Mouse (Mus musculus) bone marrow, adult 2 months (tissue): ENCODE measurements around the gene Syk. TPM values are rescaled to one million over a fixed set of nuclear protein-coding genes. Genes with fewer than 3 reads are reported as not detected.

Experiments
- H3K27ac ChIP-seq: fragments of 200-500 bp; 2 replicates; pipeline ENCODE4 v1.5.1; 2012; ENCODE audit warnings: low read depth, mild to moderate bottlenecking, control low read depth, inconsistent platforms, low read length; ENCODE audit not compliant: control insufficient read depth, poor library complexity, insufficient read depth
- H3K4me1 ChIP-seq: fragments of 200-500 bp; 2 replicates; pipeline ENCODE4 v1.6.1; 2011; ENCODE audit warnings: low read length; ENCODE audit not compliant: control insufficient read depth, insufficient read depth
- H3K4me3 ChIP-seq: fragments of 200-500 bp; replicated peaks from 2 replicates; pipeline ENCODE3; 2011; ENCODE audit warnings: mild to moderate bottlenecking, low read depth, low read length, control low read depth; ENCODE audit not compliant: control insufficient read depth
- CTCF ChIP-seq: fragments of 200-500 bp; IDR thresholded peaks from 2 replicates; pipeline ENCODE4 v1.5.1; 2011; ENCODE audit warnings: low read length, control low read depth; ENCODE audit not compliant: control insufficient read depth, insufficient read depth
- POLR2A ChIP-seq: fragments of 200-500 bp; IDR thresholded peaks from 2 replicates; pipeline ENCODE4 v1.6.1; 2011; ENCODE audit warnings: low read depth, mild to moderate bottlenecking, control low read depth, low read length, borderline replicate concordance; ENCODE audit not compliant: control insufficient read depth
- WGBS: fragments of 180-500 bp; shearing (Covaris S2); methylation state at CpG from one replicate; pipeline ENCODE4 v1.1.7; 2018; 5-methylcytosine and 5-hydroxymethylcytosine counted together
- polyA plus RNA-seq: library from polyadenylated mRNA; stranded (reverse); fragments of >200 nt; gene quantifications from 2 replicates; pipeline ENCODE4 v1.2.4, GENCODE M21; 2011; ENCODE audit warnings: low replicate concordance; ENCODE audit not compliant: missing spikeins, insufficient read depth, insufficient read length

Syk gene
- polyA plus RNA-seq, 1 experiment = 120 TPM

GRCm38 (mm10) chr13:52584654-52585455 is 1.9 kb downstream of the Syk start:
- Histone ChIP-seq H3K4me1 (peaks cover 3% of the 10 kb centered on the region; the same call in 1 of the 2 replicates), H3K27ac (peak overlapping the region; percentile 49), H3K4me3 (peak overlapping the region; percentile 70)
- TF ChIP-seq POLR2A (no peak), CTCF (no peak)
- WGBS = 1% methylated on average over 17 of the region's 17 CpGs

GRCm38 (mm10) chr13:52587761-52588160 is 4.8 kb downstream of the Syk start:
- Histone ChIP-seq H3K4me3 (no peak overlapping the region), H3K27ac (no peak overlapping the region), H3K4me1 (peaks cover 6% of the 10 kb centered on the region)
- no peak for TF ChIP-seq CTCF
- TF ChIP-seq POLR2A = no peak
- 81% methylated on average over 4 of the region's 4 CpGs for WGBS

GRCm38 (mm10) chr13:52589043-52589442 is 6.1 kb downstream of the Syk start:
- Histone ChIP-seq H3K4me1 (peaks cover 6% of the 10 kb centered on the region), H3K4me3 (peak overlapping the region; percentile 16), H3K27ac (no peak overlapping the region; the same call in 1 of the 2 replicates)
- WGBS = 37% methylated on average over 4 of the region's 4 CpGs
- TF ChIP-seq CTCF (no peak), POLR2A (no peak)

GRCm38 (mm10) chr13:52591831-52592230 is 8.9 kb downstream of the Syk start:
- H3K4me1 ChIP-seq = peaks cover 4% of the 10 kb centered on the region
- WGBS = 83% methylated on average over 4 of the region's 4 CpGs
- H3K4me3 ChIP-seq = no peak overlapping the region
- TF ChIP-seq CTCF (no peak), POLR2A (no peak)
- H3K27ac ChIP-seq = no peak overlapping the region

- 2% methylated on average over 5 of the region's 5 CpGs for WGBS
- peak overlapping the region; percentile 79 for H3K4me3 ChIP-seq
- H3K4me1 ChIP-seq = peaks cover 5% of the 10 kb centered on the region
- TF ChIP-seq POLR2A = no peak
- no peak for TF ChIP-seq CTCF
- peak overlapping the region; percentile 76 for H3K27ac ChIP-seq
Measured at GRCm38 (mm10) chr13:52596692-52597091, 13.7 kb downstream of the Syk start.

- H3K27ac ChIP-seq = peak overlapping the region; percentile 76
- 5% methylated on average over 11 of the region's 11 CpGs for WGBS
- no peak for TF ChIP-seq CTCF
- TF ChIP-seq POLR2A = no peak
- peak overlapping the region; percentile 79 for H3K4me3 ChIP-seq
- peaks cover 5% of the 10 kb centered on the region for H3K4me1 ChIP-seq
Measured at GRCm38 (mm10) chr13:52597092-52597678, 14.2 kb downstream of the Syk start.

GRCm38 (mm10) chr13:52598233-52598632 is 15.3 kb downstream of the Syk start:
- Histone ChIP-seq H3K4me1 (peaks cover 9% of the 10 kb centered on the region), H3K4me3 (peak overlapping the region; percentile 26), H3K27ac (no peak overlapping the region)
- no peak for TF ChIP-seq POLR2A
- no peak for TF ChIP-seq CTCF
- 37% methylated on average over 3 of the region's 3 CpGs for WGBS

- Histone ChIP-seq H3K4me3 (no peak overlapping the region), H3K4me1 (peaks cover 13% of the 10 kb centered on the region), H3K27ac (peak overlapping the region; percentile 52)
- WGBS = 16% methylated on average over 4 of the region's 4 CpGs
- TF ChIP-seq POLR2A (no peak), CTCF (no peak)
Measured at GRCm38 (mm10) chr13:52600015-52600643, 17.2 kb downstream of the Syk start.

- peaks cover 13% of the 10 kb centered on the region for H3K4me1 ChIP-seq
- no peak overlapping the region for H3K27ac ChIP-seq
- H3K4me3 ChIP-seq = no peak overlapping the region
- 35% methylated on average over 4 of the region's 4 CpGs for WGBS
- TF ChIP-seq CTCF (no peak), POLR2A (no peak)
Measured at GRCm38 (mm10) chr13:52602752-52603151, 19.8 kb downstream of the Syk start.
